Mouse (Mus musculus): ENCODE results near the gene Lrrn4cl. TPM values are rescaled to one million over a fixed set of nuclear protein-coding genes. Genes with fewer than 3 reads are reported as not detected.
"Not testable (repeated sequence)": the region's sequence is repeated elsewhere in the genome, so short reads cannot be mapped to it uniquely, and the experiment has no call there.

Gene Lrrn4cl
- total RNA-seq, 2 experiments from 2014 or later: 7.3 to 7.8 TPM

- Histone ChIP-seq H3K27ac (peak overlapping the region; percentile 100), H3K4me3 (peak overlapping the region; percentile 86)
- intact Hi-C loops (cut with DNase I): no loop called here
- DNase-seq: no peak
- no peak for TF ChIP-seq CTCF (IDR thresholded peaks at IDR 0.05)
Observed at GRCm38 (mm10) chr19:8820424-8820956, 30.1 kb upstream of the Lrrn4cl start.

GRCm38 (mm10) chr19:8821146-8821545 lies 29.4 kb upstream of the Lrrn4cl start:
- peak overlapping the region; percentile 86 for H3K4me3 ChIP-seq
- peak overlapping the region; percentile 100 for H3K27ac ChIP-seq
- no peak for TF ChIP-seq CTCF (IDR thresholded peaks at IDR 0.05)
- intact Hi-C loops (cut with DNase I): no loop called here
- DNase-seq: no peak

GRCm38 (mm10) chr19:8822696-8823095 lies 27.9 kb upstream of the Lrrn4cl start:
- DNase-seq: no peak
- intact Hi-C loops (cut with DNase I): no loop called here
- peak overlapping the region; percentile 86 for H3K4me3 ChIP-seq
- no peak overlapping the region for H3K27ac ChIP-seq
- no peak for TF ChIP-seq CTCF (IDR thresholded peaks at IDR 0.05)

GRCm38 (mm10) chr19:8829660-8830059 lies 20.9 kb upstream of the Lrrn4cl start, which contains the start of gene AC129217.1:
Gene AC129217.1, plus strand, starts transcription at chr19:8829773.
- no peak within 1 kb of the TSS for H3K4me3 ChIP-seq
- TF ChIP-seq CTCF (IDR thresholded peaks at IDR 0.05): no peak

GRCm38 (mm10) chr19:8830664-8831063 lies 19.9 kb upstream of the Lrrn4cl start:
- intact Hi-C loops (cut with DNase I): no loop called here
- DNase-seq: no peak
- no peak overlapping the region for H3K27ac ChIP-seq
- no peak for TF ChIP-seq CTCF (IDR thresholded peaks at IDR 0.05)
- no peak overlapping the region for H3K4me3 ChIP-seq

More at GRCm38 (mm10) chr19:8829660-8830059, 20.9 kb upstream of the Lrrn4cl start, which contains the start of gene AC129217.1:
- H3K27ac ChIP-seq: no peak within 1 kb of the TSS
- no peak for DNase-seq
- intact Hi-C loops (cut with DNase I): no loop called here

- Histone ChIP-seq H3K27ac (no peak overlapping the region), H3K4me3 (no peak overlapping the region)
- TF ChIP-seq CTCF (IDR thresholded peaks at IDR 0.05): no peak
- intact Hi-C loops (cut with DNase I): no loop called here
- no peak for DNase-seq
Observed at GRCm38 (mm10) chr19:8831262-8831661, 19.3 kb upstream of the Lrrn4cl start.

GRCm38 (mm10) chr19:8832971-8833370 lies 17.6 kb upstream of the Lrrn4cl start:
- no peak for DNase-seq
- H3K4me3 ChIP-seq: no peak overlapping the region
- no peak for TF ChIP-seq CTCF (IDR thresholded peaks at IDR 0.05)
- no peak overlapping the region for H3K27ac ChIP-seq
- intact Hi-C loops (cut with DNase I): no loop called here

- intact Hi-C loops (cut with DNase I); H3K4me3 ChIP-seq; DNase-seq: not testable (repeated sequence)
- H3K27ac ChIP-seq: peak overlapping the region; percentile 94; the same call in 1 of the 2 replicates
Observed at GRCm38 (mm10) chr19:8836327-8836726, 14.2 kb upstream of the Lrrn4cl start.

GRCm38 (mm10) chr19:8837251-8837791 lies 13.2 kb upstream of the Lrrn4cl start, which contains the start of gene Bscl2:
Gene Bscl2, plus strand, starts transcription at chr19:8837467.
- Histone ChIP-seq H3K4me3 (peak within 1 kb of the TSS; percentile 95), H3K27ac (peak within 1 kb of the TSS; percentile 94)
- DNase-seq: peak; percentile 89
- intact Hi-C loops (cut with DNase I): no loop called here
- peak; percentile 78 for TF ChIP-seq CTCF (IDR thresholded peaks at IDR 0.05)

GRCm38 (mm10) chr19:8838041-8838730 lies 12.4 kb upstream of the Lrrn4cl start:
- TF ChIP-seq CTCF (IDR thresholded peaks at IDR 0.05): no peak
- peak overlapping the region; percentile 94 for H3K27ac ChIP-seq
- peak overlapping the region; percentile 95 for H3K4me3 ChIP-seq
- intact Hi-C loops (cut with DNase I): no loop called here
- DNase-seq: peak; percentile 51

GRCm38 (mm10) chr19:8839103-8839907 lies 11.3 kb upstream of the Lrrn4cl start, which contains the start of gene Gng3:
Gene Gng3, minus strand, starts transcription at chr19:8839194.
- Histone ChIP-seq H3K27ac (peak within 1 kb of the TSS; percentile 94), H3K4me3 (peak within 1 kb of the TSS; percentile 95)
- TF ChIP-seq CTCF (IDR thresholded peaks at IDR 0.05): no peak
- no peak for DNase-seq
- intact Hi-C loops (cut with DNase I): no loop called here

GRCm38 (mm10) chr19:8839908-8840791 lies 10.4 kb upstream of the Lrrn4cl start:
- peak; percentile 75 for DNase-seq
- TF ChIP-seq CTCF (IDR thresholded peaks at IDR 0.05): no peak
- intact Hi-C loops (cut with DNase I): no loop called here
- peak overlapping the region; percentile 71 for H3K27ac ChIP-seq
- H3K4me3 ChIP-seq: peak overlapping the region; percentile 82
